Mouse (Mus musculus) thymus, postnatal 36 days (tissue): ENCODE measurements around the gene Kmt2d.

Experiments used
- DNase-seq, 2 experiments: peaks; one replicate each; pipeline ENCODE4 v3.0.0; 2022; ENCODE audit warnings: mixed read lengths in 2 of 2

Gene Kmt2d

GRCm38 (mm10) chr15:98796803-98797595, 74.0 kb downstream of the Kmt2d start:
- no peak for DNase-seq

GRCm38 (mm10) chr15:98793141-98793698, 77.8 kb downstream of the Kmt2d start:
- DNase-seq: no peak

GRCm38 (mm10) chr15:98792233-98793020, 78.6 kb downstream of the Kmt2d start:
- DNase-seq: no peak

GRCm38 (mm10) chr15:98791771-98792170, 79.2 kb downstream of the Kmt2d start:
- no peak for DNase-seq

- no peak for DNase-seq
Measured at GRCm38 (mm10) chr15:98791221-98791620, 79.8 kb downstream of the Kmt2d start.

GRCm38 (mm10) chr15:98790761-98791160, 80.2 kb downstream of the Kmt2d start:
- no peak for DNase-seq

- DNase-seq: peak; percentile 69 to 72
Measured at GRCm38 (mm10) chr15:98789661-98790535, 81.1 kb downstream of the Kmt2d start, which contains the start of gene Wnt1. Gene Wnt1 (plus strand): TSS chr15:98789857.

- no peak for DNase-seq
Measured at GRCm38 (mm10) chr15:98788972-98789660, 81.9 kb downstream of the Kmt2d start.

- DNase-seq: no peak
Measured at GRCm38 (mm10) chr15:98787930-98788329, 83.1 kb downstream of the Kmt2d start.

- DNase-seq: no peak
Measured at GRCm38 (mm10) chr15:98785744-98786143, 85.3 kb downstream of the Kmt2d start.
